Mouse (Mus musculus) CD4-positive helper T cell, adult 2 months (primary cell): Measurements from ENCODE around the gene Eml6.
A peak's percentile ranks its signal among the peaks of the same experiment; 100 is the strongest.

ENCODE experiments used
- DNase-seq: peaks from one replicate; pipeline ENCODE4 v3.0.0-alpha.2; 2012; ENCODE audit warnings: low read depth, missing footprints, low spot score

Eml6 gene

DNA sequence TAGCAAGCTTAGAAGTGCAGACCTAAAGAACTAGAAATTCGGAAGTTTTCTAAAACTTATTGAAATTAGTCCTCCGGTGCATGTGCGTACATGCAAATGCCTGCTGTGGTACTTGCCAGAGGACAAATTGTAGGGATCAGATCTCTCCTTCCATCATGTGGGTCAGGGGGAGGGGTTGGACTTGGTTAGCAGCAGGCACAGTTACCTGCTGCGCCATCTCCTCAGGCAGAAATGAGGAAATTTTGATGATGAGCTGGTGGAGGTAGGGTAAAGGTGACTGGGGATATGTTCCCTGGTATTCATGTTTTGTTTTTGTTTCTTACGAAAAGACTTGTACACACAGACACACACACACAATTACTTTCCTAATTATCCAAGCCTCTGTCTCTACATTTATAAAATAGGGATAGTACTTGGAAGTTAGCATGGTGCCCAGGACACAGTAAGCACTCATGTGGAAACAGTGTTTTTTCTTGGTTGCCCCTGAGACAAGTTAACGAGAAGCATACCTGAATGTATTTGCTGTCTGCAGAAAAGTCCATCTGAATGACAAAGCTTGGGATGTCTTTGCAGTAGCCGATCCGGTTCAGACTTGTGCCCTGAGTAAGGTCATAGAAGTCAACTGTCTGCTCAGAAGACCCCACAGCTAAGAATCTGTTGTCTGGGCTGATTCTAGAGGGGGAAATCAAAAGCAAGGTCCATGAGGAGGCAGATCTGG lies 276.9 kb downstream of the Eml6 start:
- no peak for DNase-seq

DNA sequence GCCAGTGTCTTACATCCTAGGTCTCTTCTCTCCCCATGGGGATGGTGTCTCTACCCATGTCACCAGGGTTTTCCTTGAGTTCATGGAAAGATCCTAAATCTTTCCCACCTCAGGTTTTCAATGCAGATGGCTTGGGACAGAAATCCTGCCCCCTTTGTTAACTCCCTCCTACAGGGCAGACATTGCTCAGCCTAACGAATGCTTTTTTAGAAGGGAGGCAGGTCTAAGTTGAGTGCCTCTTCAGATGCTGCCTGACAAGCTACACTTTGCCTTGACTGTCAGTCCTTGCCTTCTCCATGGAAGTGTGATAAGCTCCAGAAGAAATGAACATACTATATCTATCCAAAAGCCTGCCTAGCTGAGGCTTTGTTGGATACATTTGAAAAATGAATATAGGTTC lies 278.0 kb downstream of the Eml6 start:
- DNase-seq: no peak

DNA sequence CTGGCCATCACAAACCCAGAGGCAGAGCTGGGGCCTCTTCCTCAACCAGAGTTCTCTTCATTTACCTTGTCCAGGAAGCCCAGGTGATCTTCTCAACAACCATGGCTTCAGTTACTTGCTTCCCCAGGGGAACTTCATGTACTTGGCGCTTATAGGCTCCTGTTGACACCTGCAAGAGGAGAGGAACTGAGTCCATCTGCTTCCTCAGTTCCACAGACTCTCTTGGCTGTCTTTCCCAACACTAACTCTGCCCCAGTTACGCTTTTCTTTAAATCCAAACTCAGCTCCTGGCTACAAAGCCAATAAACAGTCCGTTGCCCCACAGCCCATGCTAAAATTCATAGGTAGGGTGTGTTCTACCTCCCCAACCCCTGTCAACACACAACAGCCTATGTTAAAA lies 278.5 kb downstream of the Eml6 start:
- DNase-seq: no peak

DNA sequence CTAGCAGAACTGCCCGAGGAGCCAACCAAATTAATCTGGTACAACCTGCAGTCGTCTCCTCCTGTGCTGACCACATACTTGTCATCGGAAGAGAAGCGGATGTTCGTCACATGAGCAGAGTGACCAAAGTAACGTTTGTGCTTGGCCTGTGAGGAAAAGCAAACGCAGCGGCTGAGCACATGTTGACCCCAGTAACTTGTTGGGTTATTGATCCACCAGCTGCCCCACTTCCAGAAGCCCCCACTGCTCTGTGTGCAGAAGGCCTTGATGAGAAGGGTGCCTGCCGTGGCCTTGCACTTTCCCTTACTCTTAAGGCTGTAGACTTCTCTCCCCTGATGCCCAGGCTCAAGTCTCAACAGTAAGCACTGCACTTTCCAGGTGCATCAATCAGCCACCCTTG lies 279.6 kb downstream of the Eml6 start:
- DNase-seq: no peak

DNA sequence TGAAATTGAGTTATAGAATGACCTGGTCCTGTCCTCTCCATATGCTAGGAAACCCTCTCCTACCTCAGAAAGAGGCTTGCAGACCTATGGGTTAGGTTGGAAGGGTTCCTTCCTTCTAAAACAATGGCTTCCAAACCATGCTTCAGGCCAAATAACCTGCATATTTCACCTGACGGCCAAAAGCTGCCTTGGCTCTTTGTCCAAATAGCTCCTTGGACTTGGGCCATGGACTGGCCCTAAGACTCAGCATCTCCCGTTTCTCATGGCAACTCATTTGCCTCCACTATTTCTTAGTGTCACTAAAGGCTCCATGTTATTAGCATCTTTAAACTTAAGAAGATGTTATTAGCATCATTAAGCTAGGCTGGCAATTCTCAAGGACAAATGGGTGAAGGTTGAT lies 280.3 kb downstream of the Eml6 start:
- DNase-seq: no peak

DNA sequence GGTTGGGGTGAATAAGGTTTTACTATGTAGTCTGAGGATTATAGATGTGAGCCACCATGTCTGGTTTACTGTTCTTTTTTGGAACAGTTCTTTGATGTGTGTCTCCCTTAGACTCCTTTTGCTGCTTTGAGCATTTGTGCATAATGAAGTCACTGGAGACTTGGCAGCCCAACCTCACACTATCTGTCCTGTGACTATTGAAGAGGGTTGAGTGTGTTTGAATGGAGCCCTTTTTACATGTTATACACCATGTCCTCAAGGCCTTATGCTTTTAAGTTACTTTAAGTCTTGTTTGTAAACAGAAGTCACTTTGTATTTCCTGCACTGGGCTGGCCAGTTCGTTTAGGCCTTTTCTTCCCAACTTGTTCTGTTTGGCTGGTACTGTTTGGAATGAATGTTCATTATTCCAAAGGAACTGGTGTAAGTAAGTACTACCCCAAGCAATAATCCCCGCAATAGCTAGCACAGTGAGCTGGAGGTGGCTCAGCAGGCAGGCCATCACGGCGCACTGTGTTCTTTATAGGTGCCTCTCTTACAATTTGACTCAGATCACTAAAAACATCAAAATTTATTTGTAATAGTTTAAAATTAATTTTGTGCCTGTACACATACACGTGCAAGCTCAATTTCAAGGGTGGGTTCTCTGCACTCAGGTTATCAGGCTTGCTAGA lies 280.9 kb downstream of the Eml6 start:
- DNase-seq: no peak

DNA sequence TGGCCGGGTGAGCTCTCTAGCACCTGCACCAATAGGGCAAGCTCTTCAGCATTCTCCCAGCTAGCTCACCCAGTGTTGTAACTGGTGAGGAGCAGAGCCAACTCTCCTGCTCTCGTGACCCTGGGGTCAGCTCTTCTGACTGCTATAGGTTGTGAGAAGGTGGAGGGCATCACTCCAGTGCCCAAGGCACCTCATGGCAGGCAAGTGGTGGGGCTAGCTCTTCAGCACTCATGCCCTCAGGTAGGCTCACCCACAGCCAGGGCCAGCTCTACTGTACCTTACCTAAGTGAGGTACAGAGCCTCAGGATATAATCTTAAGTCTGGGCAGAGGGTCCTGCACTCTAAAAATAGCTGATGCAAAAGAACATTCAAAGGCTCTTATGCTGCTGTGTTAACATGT lies 286.1 kb downstream of the Eml6 start:
- no peak for DNase-seq

DNA sequence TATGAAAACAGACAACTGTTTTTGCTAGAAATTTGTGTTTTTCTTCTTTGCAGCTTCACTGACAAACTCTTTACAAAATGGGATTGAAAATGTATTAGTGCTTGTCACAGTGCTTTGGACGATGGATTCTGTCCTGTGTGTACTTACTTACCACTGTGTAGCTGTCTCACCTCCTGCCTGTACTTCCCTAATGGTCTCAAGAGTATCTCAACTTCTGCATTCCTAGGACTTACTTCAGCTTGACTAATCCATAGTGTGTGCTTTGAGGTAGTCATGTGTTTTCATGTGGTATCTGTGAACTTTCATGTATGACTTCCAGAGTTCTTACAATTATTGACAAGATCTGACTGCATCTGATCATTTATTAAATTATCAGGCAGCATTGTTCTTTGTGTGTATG lies 297.9 kb downstream of the Eml6 start:
- no peak for DNase-seq

DNA sequence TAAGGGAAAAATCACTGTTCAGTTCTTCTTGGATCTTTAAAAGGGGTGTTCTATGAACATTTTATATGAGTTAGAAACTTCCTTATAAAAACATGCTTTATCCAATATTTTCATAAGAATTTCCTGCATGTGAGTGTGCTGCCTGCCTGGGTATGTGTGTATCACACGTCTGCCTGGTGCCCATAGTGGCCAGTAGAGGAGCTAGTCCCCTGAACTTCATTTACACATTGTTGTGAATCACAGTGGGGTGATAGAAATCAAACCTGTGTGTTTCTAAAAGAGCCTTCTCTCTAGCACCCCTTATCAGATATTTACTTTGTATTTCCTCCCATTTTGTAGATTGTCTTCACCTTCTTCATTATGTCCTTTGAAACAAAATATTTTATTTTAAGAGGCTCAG lies 300.2 kb downstream of the Eml6 start:
- no peak for DNase-seq

DNA sequence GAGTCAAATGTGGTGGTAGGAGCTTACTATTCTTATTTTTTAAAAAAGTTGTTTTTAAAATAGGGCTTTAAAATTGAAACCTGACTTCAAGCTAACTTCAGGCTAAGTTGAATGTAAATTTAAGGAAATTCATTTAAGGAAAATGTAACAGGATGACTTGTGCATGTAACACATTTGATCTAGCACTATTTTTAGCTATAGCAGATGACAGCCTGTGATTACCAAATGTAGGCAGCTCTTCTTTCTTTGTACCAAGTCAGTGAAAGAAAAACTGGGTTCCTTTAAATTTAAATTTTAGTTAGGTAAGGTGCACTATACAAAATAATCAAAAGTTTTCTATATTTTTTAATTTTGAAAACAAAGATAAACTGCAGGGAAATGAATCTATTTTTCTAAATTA lies 300.7 kb downstream of the Eml6 start:
- no peak for DNase-seq

DNA sequence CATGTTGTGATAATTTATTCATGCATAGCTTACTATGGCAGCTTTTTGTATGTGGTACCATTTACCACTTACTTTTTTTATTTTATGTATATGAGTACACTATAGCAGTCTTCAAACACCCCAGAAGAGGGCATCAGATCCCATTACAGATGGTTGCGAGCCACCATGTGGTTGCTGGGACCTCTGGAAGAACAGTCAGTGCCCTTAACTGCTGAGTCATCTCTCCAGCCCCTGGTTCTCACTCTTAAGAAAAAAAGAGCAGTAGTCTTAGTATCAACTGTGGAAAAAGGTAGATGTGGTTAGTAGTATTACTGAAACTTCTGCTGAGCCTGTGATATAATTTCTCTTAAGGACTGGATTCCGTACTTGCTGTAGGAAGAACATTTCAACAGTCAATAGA lies 301.6 kb downstream of the Eml6 start:
- DNase-seq: no peak

DNA sequence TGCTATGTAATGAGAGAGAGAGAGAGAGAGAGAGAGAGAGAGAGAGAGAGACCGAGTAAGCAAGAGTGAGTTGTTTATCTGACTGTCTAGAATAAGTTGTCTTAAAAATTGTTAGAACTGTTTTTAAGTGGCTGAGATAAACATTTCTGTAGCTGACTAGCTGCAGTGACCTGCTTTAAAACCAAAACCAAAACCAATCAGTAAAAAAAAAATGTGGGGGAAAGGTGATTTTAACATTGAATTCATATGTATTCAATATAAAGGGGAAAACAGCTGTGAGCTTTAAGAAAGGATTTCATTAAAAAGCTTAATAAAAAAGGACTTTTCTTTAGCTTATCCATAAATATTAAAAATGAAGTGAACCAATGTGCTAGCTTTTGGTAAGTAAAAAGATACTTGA lies 306.2 kb downstream of the Eml6 start:
- no peak for DNase-seq

DNA sequence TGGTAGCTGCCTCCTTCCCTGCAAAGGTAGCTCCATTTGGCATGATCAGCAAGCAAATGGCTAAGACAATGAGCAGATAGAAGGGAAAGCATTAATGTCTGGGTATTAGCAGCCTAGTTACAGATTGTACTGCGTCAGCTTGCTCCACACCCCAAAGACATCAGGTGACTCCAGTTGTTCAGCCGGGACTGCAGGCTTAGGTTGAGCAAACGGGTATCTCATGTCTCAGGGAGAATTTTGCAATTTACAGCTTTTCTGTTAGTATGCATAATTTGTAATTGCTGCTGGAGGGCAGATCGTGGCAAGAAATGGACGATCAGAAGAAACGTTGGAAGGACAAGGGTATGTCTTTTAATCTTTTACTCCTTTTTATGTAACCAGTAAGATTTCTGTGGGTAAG lies 307.3 kb downstream of the Eml6 start:
- no peak for DNase-seq

DNA sequence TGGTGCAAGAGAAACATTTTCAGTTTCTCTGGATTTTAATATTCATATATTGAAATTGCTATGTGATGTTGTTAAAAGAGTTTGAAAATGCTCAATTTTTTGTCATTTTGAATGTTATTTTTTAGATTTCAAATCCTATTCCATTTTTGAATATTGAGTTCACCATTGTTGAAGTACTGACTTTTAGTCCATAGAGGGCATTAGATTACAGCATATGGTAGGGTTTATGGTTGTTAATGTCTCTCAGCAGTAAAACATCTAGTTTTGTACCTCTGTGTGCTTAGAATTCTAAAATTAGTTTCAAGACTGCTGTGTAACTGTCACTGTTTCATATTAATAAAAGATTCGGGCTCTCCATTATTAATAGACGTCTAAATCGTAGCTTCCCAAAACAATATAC lies 310.3 kb downstream of the Eml6 start:
- no peak for DNase-seq

DNA sequence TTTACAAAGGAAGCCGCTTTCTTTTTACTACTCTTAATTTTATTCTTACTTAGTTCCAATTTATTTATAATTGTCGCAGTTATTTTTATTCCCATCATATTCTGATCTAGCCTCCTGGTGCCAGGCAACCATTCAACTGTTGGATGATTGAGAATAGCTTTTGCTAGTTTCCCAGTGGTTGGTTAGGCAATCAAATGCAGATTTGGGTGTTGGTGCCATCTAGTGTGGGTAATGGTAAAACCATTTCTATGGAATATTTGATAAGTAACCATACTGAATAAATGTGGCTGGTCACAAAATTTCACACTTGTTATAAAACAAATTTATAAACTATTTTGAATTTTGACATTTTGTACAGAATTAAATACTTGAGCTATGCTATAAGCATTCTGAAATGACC lies 311.0 kb downstream of the Eml6 start:
- no peak for DNase-seq

DNA sequence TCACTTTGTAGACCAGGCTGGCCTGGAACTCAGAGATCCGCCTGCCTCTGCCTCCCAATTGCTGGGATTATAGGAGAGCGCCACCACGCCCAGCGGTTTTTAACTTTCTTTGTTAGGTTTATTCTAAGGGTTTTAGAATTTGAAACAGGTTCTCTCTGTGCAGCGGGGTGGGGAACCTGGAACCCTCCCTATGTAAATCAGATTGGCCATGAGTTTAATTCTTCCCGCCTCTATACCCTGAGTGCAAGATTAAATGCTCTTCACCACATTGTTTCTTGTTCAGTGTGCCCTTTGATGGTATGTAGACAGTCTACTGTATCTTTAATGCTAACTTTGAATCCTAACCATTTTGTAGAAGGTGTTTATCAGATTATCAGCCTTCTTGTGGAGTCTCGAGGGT lies 311.7 kb downstream of the Eml6 start:
- DNase-seq: no peak

DNA sequence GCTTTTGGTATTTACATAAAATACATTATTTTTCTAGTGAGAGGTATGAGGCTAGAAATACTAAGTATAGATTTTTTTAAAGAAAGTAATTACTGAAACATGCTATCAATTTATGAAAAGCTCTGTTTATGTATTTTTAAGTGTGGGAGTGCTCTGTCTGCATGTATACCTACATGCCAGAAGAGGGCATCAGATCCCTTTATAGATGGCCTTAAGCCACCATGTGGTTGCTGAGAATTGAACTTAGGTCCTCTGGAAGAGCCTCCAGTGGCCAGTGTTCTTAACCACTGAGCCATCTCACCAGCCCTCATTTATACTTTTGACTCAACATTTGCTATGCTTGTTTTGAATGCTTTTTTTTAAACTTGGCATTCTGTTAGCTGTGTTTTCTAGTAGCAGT lies 316.3 kb downstream of the Eml6 start:
- DNase-seq: peak; percentile 18

DNA sequence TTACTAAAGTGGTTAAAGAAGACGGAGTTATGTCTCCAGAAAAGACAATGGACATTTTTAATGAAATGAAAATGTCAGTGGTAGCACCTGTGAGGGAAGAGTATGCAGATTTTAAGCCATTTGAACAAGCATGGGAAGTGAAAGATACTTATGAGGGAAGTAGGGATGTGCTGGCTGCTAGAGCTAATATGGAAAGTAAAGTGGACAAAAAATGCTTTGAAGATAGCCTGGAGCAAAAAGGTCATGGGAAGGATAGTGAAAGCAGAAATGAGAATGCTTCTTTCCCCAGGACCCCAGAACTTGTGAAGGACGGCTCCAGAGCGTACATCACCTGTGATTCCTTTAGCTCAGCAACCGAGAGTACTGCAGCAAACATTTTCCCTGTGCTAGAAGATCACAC lies 319.0 kb downstream of the Eml6 start:
- DNase-seq: no peak

DNA sequence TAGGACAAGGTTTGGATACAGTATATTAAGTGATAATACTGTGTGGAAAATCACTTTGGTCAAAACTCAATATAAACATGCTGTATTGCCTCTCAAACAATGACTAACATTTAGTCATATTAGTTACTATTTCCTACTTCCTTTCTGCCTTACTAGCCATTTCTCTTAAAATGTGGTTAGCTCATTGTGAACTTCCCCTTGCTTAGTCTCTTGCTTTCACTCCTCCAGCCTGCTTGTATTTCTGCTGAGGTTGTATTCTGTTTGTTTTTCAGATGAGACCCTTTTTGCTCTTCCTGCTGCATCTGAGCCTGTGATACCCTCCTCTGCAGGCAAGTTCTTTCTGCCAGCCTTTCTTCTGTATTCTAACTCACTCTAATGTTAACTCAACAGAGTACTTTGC lies 320.6 kb downstream of the Eml6 start:
- DNase-seq: no peak

DNA sequence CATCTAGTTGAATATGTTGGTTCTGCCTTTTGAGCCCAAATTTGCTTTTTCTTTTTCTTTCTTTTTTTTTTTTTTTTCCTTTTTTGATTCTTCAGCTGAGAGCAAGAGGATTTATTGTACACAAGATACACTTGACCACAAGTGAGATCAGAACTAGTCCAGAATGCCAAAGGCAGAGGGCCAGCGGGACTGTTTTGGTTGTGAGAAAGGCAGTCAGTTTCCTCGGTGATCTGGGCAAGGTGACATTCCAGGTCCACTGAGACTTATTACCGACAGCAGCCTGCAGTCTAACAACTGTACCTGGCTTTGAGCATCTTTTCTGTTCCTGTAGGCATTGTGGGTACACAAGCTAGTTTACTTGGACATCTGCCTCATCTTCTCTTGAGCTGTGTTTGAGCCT lies 323.1 kb downstream of the Eml6 start:
- no peak for DNase-seq

DNA sequence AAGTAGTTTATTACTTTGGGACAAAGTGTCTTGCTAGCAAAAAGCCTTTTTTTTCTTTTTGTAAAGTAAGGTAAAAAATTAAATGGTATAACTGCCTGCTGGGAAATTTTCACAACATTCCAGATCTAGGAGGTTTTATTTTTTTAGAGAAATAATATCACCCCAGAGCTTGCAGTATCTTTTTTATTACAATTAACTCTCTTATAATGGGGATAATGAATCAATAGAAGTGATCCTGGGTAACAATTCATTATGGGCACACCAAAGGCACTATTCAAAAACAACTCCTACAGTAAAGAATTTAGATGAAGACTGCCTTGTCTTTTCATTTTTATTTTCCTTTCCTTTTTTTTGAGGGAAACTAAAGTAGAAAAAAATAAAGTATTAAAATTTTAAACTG lies 331.1 kb downstream of the Eml6 start:
- no peak for DNase-seq

DNA sequence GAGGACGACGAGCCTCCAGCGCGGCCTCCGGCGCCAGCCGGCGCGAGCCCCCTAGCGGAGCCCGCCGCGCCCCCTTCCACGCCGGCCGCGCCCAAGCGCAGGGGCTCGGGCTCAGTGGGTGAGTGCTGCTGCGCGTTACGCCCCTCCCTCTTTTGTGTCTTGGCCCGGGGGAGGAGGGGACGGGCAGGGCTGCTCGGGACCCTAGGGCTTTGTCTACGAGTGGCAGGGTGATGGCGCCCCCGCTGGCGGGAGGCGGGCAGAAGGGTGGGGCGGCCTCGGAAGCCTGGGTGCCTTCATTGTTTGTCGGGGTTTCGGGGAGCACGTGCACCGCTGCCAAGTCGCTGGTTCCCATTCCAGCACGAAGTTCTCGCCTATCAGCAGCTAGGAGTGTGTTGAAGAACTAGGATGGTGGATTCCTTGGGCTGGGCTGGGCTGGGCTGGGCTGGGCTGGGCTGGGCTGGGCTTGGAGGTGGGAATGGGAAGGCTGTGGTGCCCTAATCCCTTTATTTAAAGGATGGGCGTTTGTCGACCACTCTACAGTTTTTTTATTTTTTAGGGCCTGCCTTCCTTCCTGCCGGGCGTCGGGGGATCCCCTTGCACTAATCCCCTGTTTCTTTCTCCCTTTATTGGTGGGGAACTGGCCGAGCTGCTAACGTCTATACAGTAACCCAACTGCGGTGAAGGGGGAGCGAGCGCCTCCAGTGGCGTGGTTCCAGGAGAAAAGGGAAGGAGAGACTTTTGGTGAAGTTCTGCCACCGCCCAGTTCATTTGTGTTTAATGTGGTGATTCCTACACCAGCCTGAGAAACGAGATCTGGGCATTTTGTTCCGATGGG lies 332.0 kb downstream of the Eml6 start:
- DNase-seq: peak; percentile 91
